Mouse (Mus musculus) testis, postnatal 10 days (tissue): Measurements from ENCODE around the gene Adam8.

ENCODE experiments used
- DNase-seq: peaks from one replicate; pipeline ENCODE4 v3.0.0; 2021; ENCODE audit warnings: low spot score

The Adam8 gene

GRCm38 (mm10) chr7:139992406-139992805, at the start of gene Adam8:
Adam8 (minus strand) TSS chr7:139992562.
- no peak for DNase-seq

GRCm38 (mm10) chr7:140037171-140037555, 44.8 kb upstream of the Adam8 start:
- peak; percentile 38 for DNase-seq

- peak; percentile 99 for DNase-seq
Observed at GRCm38 (mm10) chr7:140036281-140037170, 44.2 kb upstream of the Adam8 start, which contains the start of the genes Zfp511 and Tubgcp2. Zfp511 (plus strand) TSS chr7:140036391. Tubgcp2 (minus strand) TSS chr7:140036669.

GRCm38 (mm10) chr7:140035456-140035855, 43.1 kb upstream of the Adam8 start:
- peak; percentile 15 for DNase-seq

- no peak for DNase-seq
Observed at GRCm38 (mm10) chr7:140033386-140033785, 41.0 kb upstream of the Adam8 start.

- no peak for DNase-seq
Observed at GRCm38 (mm10) chr7:140032366-140032765, 40.0 kb upstream of the Adam8 start.

GRCm38 (mm10) chr7:140031771-140032170, 39.4 kb upstream of the Adam8 start:
- no peak for DNase-seq

GRCm38 (mm10) chr7:140011336-140011735, 19.0 kb upstream of the Adam8 start:
- peak; percentile 30 for DNase-seq

GRCm38 (mm10) chr7:140007781-140008180, 15.4 kb upstream of the Adam8 start:
- DNase-seq: peak; percentile 33

- DNase-seq: peak; percentile 34
Observed at GRCm38 (mm10) chr7:140006861-140007611, 14.7 kb upstream of the Adam8 start.

- DNase-seq: peak; percentile 30
Observed at GRCm38 (mm10) chr7:140004666-140005065, 12.3 kb upstream of the Adam8 start.

- DNase-seq: peak; percentile 35
Observed at GRCm38 (mm10) chr7:140001086-140001740, 8.9 kb upstream of the Adam8 start.

- peak; percentile 32 for DNase-seq
Observed at GRCm38 (mm10) chr7:139998691-139999350, 6.5 kb upstream of the Adam8 start.

GRCm38 (mm10) chr7:139994676-139995075, 2.3 kb upstream of the Adam8 start:
- peak; percentile 82 for DNase-seq

- DNase-seq: no peak
Observed at GRCm38 (mm10) chr7:139994202-139994601, 1.8 kb upstream of the Adam8 start.

- no peak for DNase-seq
Observed at GRCm38 (mm10) chr7:139993532-139993931, 1.2 kb upstream of the Adam8 start.

GRCm38 (mm10) chr7:139990864-139991394, 1.4 kb downstream of the Adam8 start:
- no peak for DNase-seq

- DNase-seq: no peak
Observed at GRCm38 (mm10) chr7:139988272-139988671, 4.1 kb downstream of the Adam8 start.

GRCm38 (mm10) chr7:139984505-139984904, 7.9 kb downstream of the Adam8 start:
- DNase-seq: no peak

GRCm38 (mm10) chr7:139982058-139982457, 10.3 kb downstream of the Adam8 start:
- DNase-seq: no peak

- no peak for DNase-seq
Observed at GRCm38 (mm10) chr7:139980778-139981177, 11.6 kb downstream of the Adam8 start.
